Comparison of ENCODE assay signal across 8 mouse cellular contexts in genomic region chr11:17212903-17213509, GRCm38 (mm10). TPM values are rescaled to one million over a fixed set of nuclear protein-coding genes. Genes with fewer than 3 reads are reported as not detected.
DNase-seq lines count a peak whose midpoint lies in the region; ATAC-seq and TF ChIP-seq lines count a peak whose summit lies in the region.

No protein-coding gene starts in this region.

- 0 out of 2 replicates have a peak, but pooled peaks cover 9% of the 10 kb centered on the region for H3K4me1 ChIP-seq in kidney, embryonic 14.5 days (ENCODE audit: control insufficient read depth, insufficient read depth, low read length)
- H3K4me1 ChIP-seq in embryonic facial prominence, embryonic 15.5 days: peaks cover 20% of the 10 kb centered on the region
- peaks cover 17% of the 10 kb centered on the region for H3K4me1 ChIP-seq in limb, embryonic 10.5 days
- peaks cover 7% of the 10 kb centered on the region for H3K4me1 ChIP-seq in midbrain, postnatal 0 days (ENCODE audit: insufficient read depth, low read length)

- peak overlapping the region; percentile 84; the same call in 1 of the 2 replicates for H3K9ac ChIP-seq in kidney, embryonic 14.5 days (ENCODE audit: low read depth, low read length)
- H3K9ac ChIP-seq in embryonic facial prominence, embryonic 15.5 days: no peak overlapping the region
- no peak overlapping the region for H3K9ac ChIP-seq in midbrain, postnatal 0 days (replicated peaks; ENCODE audit: low read length, poor library complexity, severe bottlenecking)

- WGBS in kidney, embryonic 14.5 days: 81% methylated on average over 5 of the region's 5 CpGs
- 72% methylated on average over 5 of the region's 5 CpGs for WGBS in embryonic facial prominence, embryonic 15.5 days
- WGBS in limb, embryonic 10.5 days: 86% methylated on average over 5 of the region's 5 CpGs
- WGBS in midbrain, postnatal 0 days: 78% methylated on average over 5 of the region's 5 CpGs

- no peak for DNase-seq in kidney, postnatal 10 days
- DNase-seq in limb, embryonic 10.5 days (ENCODE audit: low spot score): no peak
- DNase-seq in midbrain, postnatal 0 days (ENCODE audit: low spot score): no peak
- DNase-seq in cerebellum, adult 11 months: no peak
- DNase-seq in left cerebral cortex, adult 11 months (ENCODE audit: low spot score): no peak
- no peak for DNase-seq in kidney, adult 8-10 months

- H3K27ac ChIP-seq in kidney, embryonic 14.5 days (ENCODE audit: low read depth, low read length): no peak overlapping the region
- H3K27ac ChIP-seq in embryonic facial prominence, embryonic 15.5 days (replicated peaks): no peak overlapping the region
- no peak overlapping the region for H3K27ac ChIP-seq in limb, embryonic 10.5 days
- H3K27ac ChIP-seq in midbrain, postnatal 0 days (ENCODE audit: low read depth, low read length): no peak overlapping the region

- H3K36me3 ChIP-seq in kidney, embryonic 14.5 days (ENCODE audit: control insufficient read depth, insufficient read depth, low read length): peaks cover 11% of the 10 kb centered on the region
- H3K36me3 ChIP-seq in embryonic facial prominence, embryonic 15.5 days: peaks cover 11% of the 10 kb centered on the region; the same call in 1 of the 2 replicates
- peaks cover 17% of the 10 kb centered on the region for H3K36me3 ChIP-seq in limb, embryonic 10.5 days
- H3K36me3 ChIP-seq in midbrain, postnatal 0 days (ENCODE audit: insufficient read depth, low read length): peaks cover 5% of the 10 kb centered on the region

- no peak for ATAC-seq in kidney, embryonic 14.5 days (ENCODE audit: low FRiP score, low TSS enrichment)
- ATAC-seq in embryonic facial prominence, embryonic 15.5 days (ENCODE audit: insufficient number of reproducible peaks, low FRiP score, low TSS enrichment, low read depth): no peak
- no peak for ATAC-seq in midbrain, postnatal 0 days (ENCODE audit: low FRiP score)

- no peaks in the 10 kb centered on the region for H3K27me3 ChIP-seq in kidney, embryonic 14.5 days (ENCODE audit: control insufficient read depth, insufficient read depth, low read length)
- H3K27me3 ChIP-seq in embryonic facial prominence, embryonic 15.5 days: no peaks in the 10 kb centered on the region
- no peaks in the 10 kb centered on the region for H3K27me3 ChIP-seq in limb, embryonic 10.5 days (ENCODE audit: low read depth, poor library complexity, severe bottlenecking)
- no peaks in the 10 kb centered on the region for H3K27me3 ChIP-seq in midbrain, postnatal 0 days (ENCODE audit: insufficient read depth, low read length)

- peak overlapping the region; percentile 62 for H3K4me2 ChIP-seq in kidney, embryonic 14.5 days (replicated peaks; ENCODE audit: low read depth, low read length)
- H3K4me2 ChIP-seq in embryonic facial prominence, embryonic 15.5 days (replicated peaks): peak overlapping the region; percentile 70
- peak overlapping the region; percentile 66; the same call in 1 of the 2 replicates for H3K4me2 ChIP-seq in midbrain, postnatal 0 days (ENCODE audit: low read depth, low read length, poor library complexity, severe bottlenecking)

- no peaks in the 10 kb centered on the region for H3K9me3 ChIP-seq in kidney, embryonic 14.5 days (ENCODE audit: control insufficient read depth, low read length)
- no peaks in the 10 kb centered on the region for H3K9me3 ChIP-seq in embryonic facial prominence, embryonic 15.5 days (replicated peaks)
- H3K9me3 ChIP-seq in limb, embryonic 10.5 days (replicated peaks): no peaks in the 10 kb centered on the region
- H3K9me3 ChIP-seq in midbrain, postnatal 0 days (ENCODE audit: low read length): no peaks in the 10 kb centered on the region

- TF ChIP-seq CTCF in midbrain, postnatal 0 days (IDR thresholded peaks at IDR 0.05): no peak

- peak overlapping the region; percentile 68; the same call in 1 of the 2 replicates for H3K4me3 ChIP-seq in kidney, embryonic 14.5 days (ENCODE audit: low read length)
- H3K4me3 ChIP-seq in embryonic facial prominence, embryonic 15.5 days (replicated peaks): peak overlapping the region; percentile 81; the same call in 1 of the 2 replicates
- peak overlapping the region; percentile 92 for H3K4me3 ChIP-seq in limb, embryonic 10.5 days
- no peak overlapping the region for H3K4me3 ChIP-seq in midbrain, postnatal 0 days (ENCODE audit: low read depth, low read length)

RNA-seq across cellular contexts. Expression of gene Pno1, which starts 1.6 kb away (rescaled TPM):
- 93.0 and 103 TPM in 2 replicates for polyA plus RNA-seq in kidney, embryonic 14.5 days (2014; fragmentation: Nextera tagmentation; extraction: Ambion mirVana)
- polyA plus RNA-seq in embryonic facial prominence, embryonic 15.5 days (2015; fragmentation: Nextera tagmentation; extraction: Ambion mirVana): 60.1 and 62.4 TPM in 2 replicates
- polyA plus RNA-seq in limb, embryonic 10.5 days (2016; fragmentation: Nextera tagmentation; extraction: Ambion mirVana): 117 and 135 TPM in 2 replicates
- 29.0 and 30.2 TPM in 2 replicates for total RNA-seq in midbrain, postnatal 0 days (2014; rRNA removed)
- 51.5 and 53.5 TPM in 2 replicates for polyA plus RNA-seq in midbrain, postnatal 0 days (2015; fragmentation: Nextera tagmentation; extraction: Ambion mirVana)

RNA-seq across cellular contexts. Expression of gene Wdr92, which starts 31.1 kb away (rescaled TPM):
- polyA plus RNA-seq in kidney, embryonic 14.5 days (2014; fragmentation: Nextera tagmentation; extraction: Ambion mirVana): 28.8 and 31.2 TPM in 2 replicates
- 27.3 and 27.7 TPM in 2 replicates for polyA plus RNA-seq in embryonic facial prominence, embryonic 15.5 days (2015; fragmentation: Nextera tagmentation; extraction: Ambion mirVana)
- polyA plus RNA-seq in limb, embryonic 10.5 days (2016; fragmentation: Nextera tagmentation; extraction: Ambion mirVana): 31.7 and 32.3 TPM in 2 replicates
- total RNA-seq in midbrain, postnatal 0 days (2014; rRNA removed): 10.5 and 14.8 TPM in 2 replicates
- polyA plus RNA-seq in midbrain, postnatal 0 days (2015; fragmentation: Nextera tagmentation; extraction: Ambion mirVana): 13.1 and 13.4 TPM in 2 replicates

RNA-seq across cellular contexts. Expression of gene C1d, which starts 44.4 kb away (rescaled TPM):
- 102 and 146 TPM in 2 replicates for polyA plus RNA-seq in kidney, embryonic 14.5 days (2014; fragmentation: Nextera tagmentation; extraction: Ambion mirVana)
- polyA plus RNA-seq in embryonic facial prominence, embryonic 15.5 days (2015; fragmentation: Nextera tagmentation; extraction: Ambion mirVana): 90.1 and 92.2 TPM in 2 replicates
- 90.7 and 111 TPM in 2 replicates for polyA plus RNA-seq in limb, embryonic 10.5 days (2016; fragmentation: Nextera tagmentation; extraction: Ambion mirVana)
- total RNA-seq in midbrain, postnatal 0 days (2014; rRNA removed): 59.0 and 63.8 TPM in 2 replicates
- polyA plus RNA-seq in midbrain, postnatal 0 days (2015; fragmentation: Nextera tagmentation; extraction: Ambion mirVana): 188 and 207 TPM in 2 replicates

RNA-seq across cellular contexts. Expression of gene Ppp3r1, which starts 53.9 kb away (rescaled TPM):
- 61.8 and 89.3 TPM in 2 replicates for polyA plus RNA-seq in kidney, embryonic 14.5 days (2014; fragmentation: Nextera tagmentation; extraction: Ambion mirVana)
- polyA plus RNA-seq in embryonic facial prominence, embryonic 15.5 days (2015; fragmentation: Nextera tagmentation; extraction: Ambion mirVana): 99.4 and 100 TPM in 2 replicates
- polyA plus RNA-seq in limb, embryonic 10.5 days (2016; fragmentation: Nextera tagmentation; extraction: Ambion mirVana): 69.3 and 74.8 TPM in 2 replicates
- 125 and 136 TPM in 2 replicates for total RNA-seq in midbrain, postnatal 0 days (2014; rRNA removed)
- 253 and 268 TPM in 2 replicates for polyA plus RNA-seq in midbrain, postnatal 0 days (2015; fragmentation: Nextera tagmentation; extraction: Ambion mirVana)
